Mouse (Mus musculus) mouse embryonic stem cell (cell line): ENCODE measurements around the gene Tbc1d24.

ENCODE experiments used
- in situ Hi-C, 2 experiments: fragments of 300-500 bp; cut with MboI; formaldehyde crosslinking; loops; 1 replicate in 1 of 2; 3 replicates in 1 of 2; pipeline ENCODE4 v1.14.3; 2019 to 2020; ENCODE audit warnings: low sequenced_read_pairs in 2 of 2, low pct_unique_long_range_greater_than_20kb in 1 of 2, mixed read lengths in 1 of 2; ENCODE audit not compliant: unreplicated experiment in 1 of 2

The Tbc1d24 gene

DNA sequence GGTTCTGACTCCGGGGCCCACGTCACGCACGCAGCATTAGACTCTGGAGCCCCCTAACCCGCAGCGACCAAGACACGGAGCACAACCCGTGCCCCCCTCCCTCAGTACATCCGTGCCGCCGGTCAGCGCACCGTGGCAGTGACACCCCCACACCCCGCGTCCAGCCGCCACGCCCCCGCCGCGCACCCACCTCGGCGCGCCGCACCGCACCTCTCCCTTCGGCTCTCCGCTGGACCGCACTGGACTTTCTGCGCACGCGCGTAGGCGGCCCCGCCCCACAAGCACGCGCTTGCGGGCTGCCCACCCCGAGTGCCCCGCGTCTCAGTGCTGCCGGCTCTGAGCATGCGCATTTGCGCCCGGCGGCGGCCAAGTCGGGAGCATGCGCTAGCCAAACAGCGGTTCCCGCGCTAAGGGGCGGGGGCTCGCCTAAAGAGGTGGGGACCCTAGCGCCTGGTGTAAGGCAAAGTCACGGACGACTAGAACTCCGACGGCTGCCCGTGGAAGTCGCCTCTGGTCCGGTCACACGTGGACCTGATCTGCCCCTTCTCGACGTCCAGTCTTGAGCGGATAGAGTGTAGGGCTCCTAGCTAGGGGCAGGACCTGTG, at the start of gene Tbc1d24:
Tbc1d24 (minus strand) TSS at position 279 of the 605 bp plus-strand sequence.
- in situ Hi-C loops = no loop called here

DNA sequence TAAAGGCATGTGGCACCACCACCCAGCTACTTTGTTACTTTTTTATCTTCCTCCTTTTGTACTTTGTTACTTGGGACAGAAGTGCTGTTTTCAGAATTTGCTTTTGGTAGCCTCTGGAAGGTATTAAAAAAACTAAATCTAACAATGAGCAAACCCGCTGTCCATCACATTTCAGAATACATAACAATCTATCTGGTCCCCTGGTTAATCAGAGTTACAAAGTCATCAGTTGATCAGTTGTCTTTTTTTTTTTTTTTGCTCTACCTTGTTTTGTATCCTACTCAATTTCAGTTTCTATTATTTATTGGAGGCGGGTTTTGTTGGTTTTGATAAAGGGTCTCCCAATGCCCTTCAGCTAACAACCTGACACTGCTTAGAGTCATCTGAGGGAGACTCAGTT, 47.0 kb upstream of the Tbc1d24 start:
- in situ Hi-C loops = no loop called here

DNA sequence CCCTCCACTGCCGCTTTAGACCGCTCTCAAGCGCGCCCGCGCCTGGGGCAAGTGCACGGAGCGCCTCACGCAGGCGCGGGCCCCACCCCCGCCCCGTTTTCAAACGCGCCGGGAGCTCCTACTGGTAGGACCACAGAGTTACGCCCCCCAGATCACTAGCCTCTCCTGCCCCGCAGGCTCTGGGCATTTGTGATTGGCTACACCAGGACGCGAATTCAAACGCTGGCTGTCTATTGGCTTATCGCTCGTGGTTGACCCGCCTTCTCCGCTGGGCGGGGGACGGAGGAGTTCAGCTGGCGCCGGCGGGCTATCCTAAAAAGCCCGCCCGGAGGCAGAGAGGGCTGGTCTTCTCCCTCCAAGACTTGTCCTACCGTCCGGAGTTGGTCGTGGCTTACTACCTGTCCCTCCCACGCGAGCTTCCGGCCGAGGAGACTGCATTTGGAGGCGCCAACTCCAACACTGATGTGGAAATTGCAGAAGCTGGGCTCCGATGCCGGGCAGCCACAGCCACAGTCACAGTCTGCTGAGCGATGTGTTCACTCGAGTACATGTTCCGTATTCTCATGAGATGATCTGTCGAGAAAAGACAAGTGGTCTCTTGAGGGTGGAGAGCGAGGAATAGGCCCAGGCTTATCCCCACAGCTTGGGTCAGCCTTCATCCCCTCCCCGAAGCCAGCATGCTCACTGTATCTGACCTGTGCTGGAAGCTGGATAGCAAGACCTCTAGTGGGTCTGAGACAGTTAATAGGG, 46.1 kb upstream of the Tbc1d24 start, which contains the start of gene Ccnf:
Ccnf (minus strand) TSS at position 165 of the 750 bp plus-strand sequence.
- in situ Hi-C loops = no loop called here

DNA sequence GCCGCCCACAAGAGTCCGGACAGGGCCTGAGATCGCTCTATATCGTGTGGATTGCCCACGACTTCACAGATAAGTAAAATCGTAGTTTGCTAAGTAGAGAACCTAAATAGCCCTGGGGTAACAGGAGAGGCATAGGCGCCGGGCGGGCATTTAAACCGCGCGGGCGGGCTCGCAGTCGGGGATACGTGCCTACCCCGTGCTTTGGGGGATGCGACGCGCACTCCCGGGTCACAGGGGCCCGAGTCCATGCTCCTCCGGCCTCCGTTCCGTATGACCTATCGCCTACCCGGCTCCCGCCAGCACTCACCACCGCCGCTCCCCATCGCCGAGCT, 45.6 kb upstream of the Tbc1d24 start:
- in situ Hi-C loops = no loop called here

DNA sequence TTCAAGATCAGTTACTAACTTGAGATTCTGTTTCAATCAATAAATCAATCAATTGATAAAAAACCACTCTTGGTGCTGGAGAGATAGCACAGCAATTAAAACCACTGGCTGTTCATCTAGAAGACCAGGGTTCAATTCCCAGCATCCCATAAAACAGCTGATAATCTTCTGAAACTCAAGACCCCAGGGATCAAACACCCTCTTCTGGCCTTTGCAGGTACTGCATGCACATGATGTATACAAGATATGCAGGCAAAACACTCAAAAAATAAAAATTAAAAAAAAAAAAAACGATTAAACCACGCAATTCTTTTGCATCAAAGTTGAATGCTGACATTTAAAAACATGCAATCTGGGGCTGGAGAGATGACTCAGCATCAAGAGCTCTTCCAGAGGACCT, 43.3 kb upstream of the Tbc1d24 start:
- in situ Hi-C loops = no loop called here

DNA sequence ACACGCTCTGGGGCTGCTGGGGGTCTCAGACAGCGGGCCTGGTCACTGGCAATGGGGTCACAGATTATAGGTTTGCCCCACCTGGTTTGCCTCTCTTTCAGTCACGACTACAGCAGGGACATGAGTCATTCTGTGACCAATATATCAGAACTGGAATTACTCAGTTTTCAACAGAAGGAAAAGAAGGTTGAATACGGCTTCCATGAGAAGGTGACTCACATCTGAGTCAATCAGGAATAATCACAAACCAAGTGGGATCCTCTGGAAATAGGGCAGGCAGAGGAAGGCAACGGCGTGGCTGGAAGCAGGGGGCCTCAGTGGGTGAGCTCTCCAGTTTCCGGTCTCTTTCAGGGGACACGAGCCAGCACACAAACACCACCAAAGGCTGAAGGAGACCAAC, 38.7 kb upstream of the Tbc1d24 start:
- in situ Hi-C loops = no loop called here

DNA sequence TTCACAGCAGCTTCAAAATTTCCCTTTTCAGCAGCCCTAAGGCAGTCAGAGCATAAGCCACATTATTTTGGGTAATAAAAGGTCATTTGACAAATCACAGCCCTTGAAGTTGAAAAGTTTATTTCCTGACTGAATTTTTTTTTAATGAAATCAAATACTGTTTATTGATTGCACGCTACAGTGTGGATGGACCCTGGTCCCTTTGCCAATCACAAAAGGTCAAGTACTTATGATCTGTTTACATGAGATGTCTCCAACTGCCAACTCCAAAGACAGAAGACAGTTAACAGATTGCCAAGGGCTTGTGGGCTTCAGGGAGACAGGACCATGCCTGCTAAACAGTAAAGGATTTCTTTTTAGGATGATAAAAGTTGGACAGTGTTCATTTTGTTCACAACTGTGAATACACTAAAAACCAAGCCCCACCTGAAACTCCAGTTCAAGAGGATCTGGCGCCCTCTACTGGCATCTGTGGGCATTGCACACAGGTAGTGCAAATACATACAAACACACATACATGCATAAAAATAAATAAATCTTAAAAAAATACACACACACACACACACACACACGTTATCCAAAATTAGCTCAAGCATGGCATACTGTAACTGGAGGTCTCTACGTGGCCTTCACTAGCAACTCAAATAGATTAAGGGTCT, 38.1 kb upstream of the Tbc1d24 start:
- in situ Hi-C loops = no loop called here

DNA sequence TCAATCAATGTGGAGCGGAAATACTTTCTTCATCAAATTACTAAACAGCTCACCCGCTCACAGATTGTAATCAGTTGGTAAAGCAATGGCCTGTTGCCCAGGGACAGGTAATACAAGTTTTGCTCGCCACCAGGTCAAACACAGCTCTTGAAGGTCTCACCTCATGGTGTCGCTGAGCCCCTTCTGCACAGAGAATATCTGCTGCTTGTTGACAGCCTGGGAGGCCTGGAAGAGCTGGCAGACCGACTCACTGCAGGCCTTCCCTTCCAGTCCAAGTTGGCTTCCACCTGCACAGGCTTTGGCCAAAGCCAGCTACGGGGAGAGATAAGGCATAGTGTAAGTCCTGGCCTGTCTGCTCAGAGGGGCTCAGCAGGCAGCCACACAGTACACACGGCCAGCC, 31.6 kb upstream of the Tbc1d24 start:
- in situ Hi-C loops = no loop called here

DNA sequence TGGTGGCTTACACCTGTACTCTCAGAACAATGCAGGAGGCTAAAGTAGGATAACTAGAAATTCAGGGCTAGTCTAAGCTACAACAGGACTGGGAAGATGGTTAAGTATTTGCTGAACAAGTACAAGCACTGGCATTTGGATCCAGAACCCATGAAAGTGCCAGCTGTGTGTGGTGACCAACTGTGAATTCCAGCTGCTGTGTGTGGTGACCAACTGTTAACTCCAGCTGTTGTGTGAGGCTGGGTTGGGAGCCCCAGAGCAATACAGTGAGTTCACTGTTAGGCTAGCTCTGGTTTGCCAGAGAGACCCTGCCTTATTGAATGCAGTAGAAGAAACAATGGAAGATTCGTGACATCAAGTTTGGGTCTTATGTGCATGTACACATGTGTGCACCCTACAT, 31.1 kb upstream of the Tbc1d24 start:
- in situ Hi-C loops = no loop called here

DNA sequence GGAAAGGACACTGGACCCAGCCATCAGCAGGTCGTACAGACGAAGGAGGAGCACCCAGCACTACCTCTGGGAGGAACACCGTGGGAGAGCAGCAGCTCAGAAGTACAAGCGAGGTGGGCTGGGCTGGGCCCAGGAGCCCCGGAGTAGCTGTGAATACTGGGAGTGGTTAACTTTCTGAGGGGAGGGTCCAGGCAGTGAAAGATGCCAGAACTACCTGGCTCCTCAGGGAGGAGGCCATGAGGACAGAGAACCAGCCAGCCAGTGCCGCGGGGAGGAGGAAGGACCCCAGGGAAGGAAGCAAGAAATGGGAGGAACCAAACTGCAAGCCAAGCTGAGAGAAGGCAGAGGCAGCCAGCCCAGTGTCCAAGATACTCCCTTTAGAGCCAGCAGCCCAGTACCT, 22.6 kb upstream of the Tbc1d24 start:
- in situ Hi-C loops = no loop called here

DNA sequence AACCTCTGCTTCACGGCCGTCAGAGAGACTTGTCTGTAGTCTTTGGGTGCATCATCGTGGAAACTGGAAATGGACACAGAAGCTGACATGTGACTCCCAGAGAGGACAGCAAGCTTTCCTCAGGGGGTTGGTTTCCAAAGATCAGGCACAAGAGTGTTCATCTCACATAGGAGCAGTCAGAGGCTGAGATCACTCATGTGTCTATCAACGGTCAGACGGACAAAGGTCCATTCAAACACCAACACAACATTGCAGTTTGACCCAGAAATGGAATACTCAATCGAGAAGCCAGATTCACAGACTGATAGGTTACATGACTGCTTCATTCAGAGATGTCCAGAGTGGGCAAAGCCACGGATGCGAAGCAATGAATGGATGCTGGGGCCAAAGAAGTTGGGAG, 21.4 kb upstream of the Tbc1d24 start:
- in situ Hi-C loops = no loop called here

DNA sequence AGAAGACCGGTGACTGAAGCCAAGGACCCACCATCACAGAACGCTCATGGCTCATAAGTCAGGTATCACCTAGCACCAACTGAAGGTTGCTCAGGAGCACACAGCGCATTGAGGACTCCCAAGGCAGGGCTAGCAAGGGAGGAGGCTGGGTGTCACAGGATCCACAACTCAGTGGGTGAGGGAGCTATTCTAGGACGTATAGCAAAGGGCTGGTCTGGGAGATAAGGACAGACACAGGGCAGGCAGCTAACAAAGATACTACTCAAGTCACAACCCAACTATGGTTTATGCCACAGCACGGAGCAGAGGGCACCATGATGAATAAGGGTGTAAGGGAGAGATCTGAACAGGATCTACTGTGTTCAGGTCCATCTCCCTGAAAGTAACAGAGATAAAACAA, 20.5 kb upstream of the Tbc1d24 start:
- in situ Hi-C loops = no loop called here

DNA sequence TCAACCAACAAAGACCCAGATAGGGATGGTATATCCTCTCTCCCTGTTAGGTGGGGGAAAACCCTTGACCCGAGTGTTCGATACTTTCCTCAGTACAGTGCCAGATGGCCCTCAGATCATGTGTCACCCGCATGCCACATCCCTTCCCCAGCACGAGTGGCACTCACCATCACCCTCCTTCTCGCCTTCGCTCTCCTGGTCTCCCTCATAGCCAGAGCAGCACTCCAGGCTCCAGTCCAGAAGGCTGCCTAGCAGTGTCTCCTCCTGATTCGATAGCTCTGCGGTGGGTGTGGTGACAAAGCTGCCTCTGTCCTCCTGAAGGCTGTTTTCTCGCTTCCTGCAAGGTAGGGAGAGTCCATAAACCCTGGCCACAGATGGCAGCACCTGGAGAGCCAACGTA, 19.4 kb upstream of the Tbc1d24 start:
- in situ Hi-C loops = no loop called here

DNA sequence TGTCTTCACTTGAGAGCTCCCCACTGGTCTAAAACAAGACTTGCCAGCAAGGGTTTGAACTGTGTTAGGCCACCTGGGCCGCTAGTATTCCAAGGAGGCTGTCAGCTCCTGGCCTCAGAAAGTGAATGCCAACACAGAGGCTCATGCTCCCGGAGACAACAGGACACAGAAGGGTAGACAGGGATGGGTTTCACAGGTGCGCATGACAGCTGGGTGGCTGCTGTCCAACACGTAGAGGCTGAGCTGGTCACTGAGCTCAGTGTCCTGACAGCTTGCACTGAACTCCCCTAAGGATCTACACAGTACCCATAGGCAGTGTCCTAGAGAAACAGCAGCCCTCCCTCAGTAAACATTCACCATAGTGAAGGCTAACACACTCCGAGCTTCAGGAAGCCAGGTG, 18.2 kb upstream of the Tbc1d24 start:
- in situ Hi-C loops = no loop called here

DNA sequence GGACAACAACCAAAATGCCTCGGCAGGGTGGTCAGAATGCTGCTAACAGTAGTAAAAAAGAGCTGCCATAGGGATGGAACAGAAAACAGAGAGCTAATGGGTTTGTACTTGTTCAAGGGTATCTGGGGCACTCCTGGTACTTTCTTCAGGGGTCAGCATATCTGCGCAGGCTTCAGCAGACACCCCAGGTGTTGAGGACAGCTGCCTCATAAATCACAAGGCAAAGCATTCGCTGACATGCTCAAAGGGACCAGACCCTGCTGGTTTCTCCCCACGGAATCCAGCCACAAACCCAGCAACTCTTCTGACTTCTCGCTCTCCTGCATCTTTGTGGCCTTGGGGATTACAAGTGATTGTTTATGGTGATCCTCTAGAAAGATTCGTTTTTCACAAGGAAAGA, 17.3 kb upstream of the Tbc1d24 start:
- in situ Hi-C loops = no loop called here

DNA sequence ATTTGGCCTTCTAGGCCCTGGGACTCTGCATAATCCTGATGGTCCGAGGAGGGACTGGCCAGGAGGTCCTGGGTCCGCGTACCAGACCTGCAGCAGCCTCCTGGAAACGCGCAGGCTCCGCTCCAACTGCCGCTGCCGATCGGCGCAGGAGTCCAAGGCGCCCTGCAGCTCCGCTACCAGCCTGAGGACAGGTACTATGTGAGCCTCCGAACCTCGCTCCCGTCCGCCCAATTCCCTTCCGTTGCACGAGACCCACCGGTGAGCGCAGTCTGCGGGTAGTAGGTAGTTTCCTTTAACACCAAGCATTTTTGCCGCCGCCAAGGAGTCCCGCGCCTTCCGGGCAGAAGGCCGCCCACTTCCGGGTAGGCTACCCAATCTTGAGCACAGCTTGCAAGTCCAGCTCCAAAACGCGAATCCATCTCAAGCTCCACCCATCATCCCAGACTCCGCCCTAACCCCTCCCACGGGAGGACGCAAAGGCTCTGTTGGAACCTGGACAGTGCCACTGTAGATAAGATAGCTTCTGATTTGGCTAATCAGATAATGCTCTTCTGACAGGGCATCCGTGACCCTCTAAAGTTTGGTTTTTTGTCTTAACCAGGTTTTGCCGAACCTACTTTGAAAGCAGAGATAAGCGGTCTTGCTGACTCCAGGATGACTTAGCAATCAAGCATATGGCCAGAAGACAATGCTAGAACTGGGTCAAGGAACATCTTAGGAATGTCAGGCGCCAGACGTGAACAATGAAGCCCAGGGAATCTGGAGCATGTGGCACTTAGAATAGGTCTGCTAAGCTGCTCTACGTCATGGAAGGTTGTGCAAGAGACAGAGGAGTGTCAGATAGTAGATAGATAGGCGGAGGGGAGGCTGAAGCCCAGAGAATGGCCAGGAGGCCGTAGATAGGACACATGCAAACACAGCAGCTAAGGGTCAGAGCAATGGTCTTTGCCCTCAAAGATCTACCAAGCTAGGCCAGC, 15.4 kb upstream of the Tbc1d24 start, which contains the start of gene Tedc2:
Tedc2 (minus strand) TSS at position 417 of the 977 bp plus-strand sequence.
- in situ Hi-C loops = no loop called here

DNA sequence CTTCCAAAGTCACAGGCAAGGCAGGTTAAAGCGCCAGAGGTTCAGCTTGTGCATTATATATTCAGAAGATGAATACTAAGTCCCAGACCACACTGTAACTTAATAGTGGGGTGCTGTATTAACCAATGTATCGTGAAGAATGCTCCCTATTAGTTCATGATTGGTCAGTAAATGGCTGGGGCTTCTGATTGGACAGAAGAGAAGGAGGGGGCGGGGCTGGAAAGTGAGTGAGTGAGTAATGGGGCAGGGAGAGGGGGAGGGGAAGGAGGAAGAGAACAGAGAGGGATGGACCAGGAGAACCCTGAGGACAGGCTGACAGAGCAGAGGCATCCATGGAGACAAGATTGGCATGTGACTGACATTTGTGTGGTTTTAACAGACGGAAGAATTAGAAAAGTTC, 11.5 kb upstream of the Tbc1d24 start:
- in situ Hi-C loops = no loop called here

DNA sequence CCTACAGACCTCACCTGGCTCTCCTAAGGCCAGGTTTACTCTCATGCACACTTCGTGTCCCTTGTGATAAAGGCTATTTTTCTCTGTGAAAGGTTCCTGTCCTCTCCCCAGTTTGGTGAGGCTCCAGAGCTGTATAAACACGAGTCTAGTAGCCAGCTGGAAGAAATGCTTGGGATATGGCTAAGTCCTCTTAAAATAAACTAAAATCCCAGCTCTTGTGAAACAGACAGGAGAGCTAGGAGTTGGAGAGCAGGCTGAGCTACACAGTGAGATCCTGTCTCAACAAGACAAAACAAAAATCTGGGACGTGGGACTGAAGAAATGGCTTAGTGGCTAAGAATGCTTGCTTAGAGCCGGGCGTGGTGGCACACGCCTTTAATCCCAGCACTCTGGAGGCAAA, 7.8 kb upstream of the Tbc1d24 start:
- in situ Hi-C loops = no loop called here
